Mouse (Mus musculus) limb, embryonic 10.5 days (tissue): Measurements from ENCODE around the gene Rexo1. TPM values are rescaled to one million over a fixed set of nuclear protein-coding genes. Genes with fewer than 3 reads are reported as not detected.
"Not testable (repeated sequence)": the region's sequence is repeated elsewhere in the genome, so short reads cannot be mapped to it uniquely, and the experiment has no call there.

ENCODE experiments used
- DNase-seq: peaks from one replicate; pipeline ENCODE4 v3.0.0-alpha.2; 2017; ENCODE audit warnings: low spot score
- H3K27ac ChIP-seq: fragments of 300-500 bp; sonication (generic); 2 replicates; pipeline ENCODE4 v1.5.1; 2016; ENCODE audit warnings: mild to moderate bottlenecking
- H3K27me3 ChIP-seq: fragments of 300-500 bp; sonication (generic); 2 replicates; pipeline ENCODE4 v1.6.1; 2016; ENCODE audit warnings: low read depth, mild to moderate bottlenecking; ENCODE audit not compliant: poor library complexity, severe bottlenecking
- H3K36me3 ChIP-seq: fragments of 300-500 bp; sonication (generic); 2 replicates; pipeline ENCODE4 v1.6.1; 2016; ENCODE audit warnings: mild to moderate bottlenecking, moderate library complexity
- H3K4me1 ChIP-seq: fragments of 300-500 bp; sonication (generic); 2 replicates; pipeline ENCODE4 v1.6.1; 2016
- H3K4me3 ChIP-seq: fragments of 300-500 bp; sonication (generic); 2 replicates; pipeline ENCODE4 v1.5.1; 2016; ENCODE audit warnings: mild to moderate bottlenecking, moderate library complexity
- H3K9me3 ChIP-seq: fragments of 300-500 bp; sonication (generic); replicated peaks from 2 replicates; pipeline ENCODE4 v1.6.1; 2016; ENCODE audit warnings: mild to moderate bottlenecking
- WGBS: fragments of 180-500 bp; shearing (Covaris S2); methylation state at CpG from one replicate; pipeline ENCODE4 v1.1.7; 2016; 5-methylcytosine and 5-hydroxymethylcytosine counted together
- polyA plus RNA-seq: library from polyadenylated mRNA; unstranded; fragments of >200 nt; fragmentation: Nextera tagmentation; extraction: Ambion mirVana; gene quantifications from 2 replicates; pipeline ENCODE4 v1.2.1, GENCODE M21; 2016

The Rexo1 gene
- 40.8 and 42.6 TPM in 2 replicates for polyA plus RNA-seq

GRCm38 (mm10) chr10:80561116-80561944 lies at the start of gene Rexo1:
Gene Rexo1 (minus strand): TSS chr10:80561560.
- under 1% methylated on average over 72 of the region's 72 CpGs for WGBS
- peak; percentile 95 for DNase-seq
- Histone ChIP-seq H3K9me3 (no peaks in the 10 kb centered on the region), H3K36me3 (peaks cover 21% of the 10 kb centered on the region), H3K27ac (peak within 1 kb of the TSS; percentile 98), H3K27me3 (no peaks in the 10 kb centered on the region), H3K4me3 (peak within 1 kb of the TSS; percentile 89), H3K4me1 (peaks cover 43% of the 10 kb centered on the region)

GRCm38 (mm10) chr10:80611024-80611423 lies 49.7 kb upstream of the Rexo1 start:
- no peaks in the 10 kb centered on the region for H3K9me3 ChIP-seq
- 0 out of 2 replicates have a peak overlapping the region, but pooled peaks have one; percentile 4 for H3K4me3 ChIP-seq
- peaks cover 97% of the 10 kb centered on the region for H3K36me3 ChIP-seq
- no peaks in the 10 kb centered on the region for H3K27me3 ChIP-seq
- H3K27ac ChIP-seq = no peak overlapping the region
- 84% methylated on average over 4 of the region's 4 CpGs for WGBS
- DNase-seq = peak; percentile 75
- 0 out of 2 replicates have a peak, but pooled peaks cover 4% of the 10 kb centered on the region for H3K4me1 ChIP-seq

GRCm38 (mm10) chr10:80610116-80610785 lies 48.9 kb upstream of the Rexo1 start:
- DNase-seq = no peak
- 0 out of 2 replicates have a peak, but pooled peaks cover 4% of the 10 kb centered on the region for H3K4me1 ChIP-seq
- no peaks in the 10 kb centered on the region for H3K9me3 ChIP-seq
- 94% methylated on average over 9 of the region's 9 CpGs for WGBS
- H3K4me3 ChIP-seq = no peak overlapping the region
- H3K27me3 ChIP-seq = no peaks in the 10 kb centered on the region
- peaks cover 94% of the 10 kb centered on the region for H3K36me3 ChIP-seq
- H3K27ac ChIP-seq = no peak overlapping the region

GRCm38 (mm10) chr10:80609269-80609924 lies 48.0 kb upstream of the Rexo1 start:
- Histone ChIP-seq H3K4me1 (0 out of 2 replicates have a peak, but pooled peaks cover 11% of the 10 kb centered on the region), H3K9me3 (no peaks in the 10 kb centered on the region), H3K36me3 (peaks cover 86% of the 10 kb centered on the region), H3K4me3 (no peak overlapping the region), H3K27me3 (no peaks in the 10 kb centered on the region), H3K27ac (no peak overlapping the region)
- no peak for DNase-seq
- WGBS = 93% methylated on average over 10 of the region's 10 CpGs

GRCm38 (mm10) chr10:80608435-80608834 lies 47.1 kb upstream of the Rexo1 start:
- peaks cover 20% of the 10 kb centered on the region for H3K4me1 ChIP-seq
- H3K9me3 ChIP-seq = no peaks in the 10 kb centered on the region
- H3K4me3 ChIP-seq = no peak overlapping the region
- 81% methylated on average over 3 of the region's 3 CpGs for whole genome bisulfite sequencing
- no peaks in the 10 kb centered on the region for H3K27me3 ChIP-seq
- no peak for DNase-seq
- no peak overlapping the region for H3K27ac ChIP-seq
- H3K36me3 ChIP-seq = peaks cover 78% of the 10 kb centered on the region

- no peaks in the 10 kb centered on the region for H3K9me3 ChIP-seq
- no peak for DNase-seq
- H3K36me3 ChIP-seq = peaks cover 64% of the 10 kb centered on the region
- H3K27ac ChIP-seq = no peak overlapping the region
- no peak overlapping the region for H3K4me3 ChIP-seq
- 95% methylated on average over 34 of the region's 34 CpGs for WGBS
- no peaks in the 10 kb centered on the region for H3K27me3 ChIP-seq
- peaks cover 30% of the 10 kb centered on the region for H3K4me1 ChIP-seq
Measured at GRCm38 (mm10) chr10:80606737-80607350, 45.5 kb upstream of the Rexo1 start.

- peaks cover 58% of the 10 kb centered on the region for H3K36me3 ChIP-seq
- no peak overlapping the region for H3K27ac ChIP-seq
- H3K4me1 ChIP-seq = peaks cover 30% of the 10 kb centered on the region
- 0 out of 2 replicates have a peak overlapping the region, but pooled peaks have one; percentile 5 for H3K4me3 ChIP-seq
- WGBS = 94% methylated on average over 23 of the region's 23 CpGs
- DNase-seq = no peak
- H3K27me3 ChIP-seq = no peaks in the 10 kb centered on the region
- no peaks in the 10 kb centered on the region for H3K9me3 ChIP-seq
Measured at GRCm38 (mm10) chr10:80606306-80606705, 44.9 kb upstream of the Rexo1 start.

GRCm38 (mm10) chr10:80605721-80606120 lies 44.4 kb upstream of the Rexo1 start, which contains the start of gene Gm49322:
Gene Gm49322 (plus strand): TSS chr10:80606021.
- 91% methylated on average over 4 of the region's 4 CpGs for WGBS
- not testable (repeated sequence) for H3K9me3 ChIP-seq, DNase-seq, H3K27ac ChIP-seq, H3K27me3 ChIP-seq
- peaks cover 52% of the 10 kb centered on the region for H3K36me3 ChIP-seq
- H3K4me3 ChIP-seq = 0 out of 2 replicates have a peak within 1 kb of the TSS, but pooled peaks have one; percentile 5
- peaks cover 28% of the 10 kb centered on the region for H3K4me1 ChIP-seq

GRCm38 (mm10) chr10:80604988-80605387 lies 43.6 kb upstream of the Rexo1 start:
- Histone ChIP-seq H3K27ac (no peak overlapping the region), H3K36me3 (peaks cover 45% of the 10 kb centered on the region), H3K4me3 (no peak overlapping the region), H3K4me1 (peaks cover 26% of the 10 kb centered on the region), H3K9me3 (no peaks in the 10 kb centered on the region), H3K27me3 (no peaks in the 10 kb centered on the region)
- no peak for DNase-seq
- 83% methylated on average over 2 of the region's 2 CpGs for WGBS

GRCm38 (mm10) chr10:80604001-80604509 lies 42.7 kb upstream of the Rexo1 start:
- H3K36me3 ChIP-seq = peaks cover 36% of the 10 kb centered on the region
- H3K27ac ChIP-seq = 0 out of 2 replicates have a peak overlapping the region, but pooled peaks have one; percentile 89
- peaks cover 26% of the 10 kb centered on the region for H3K4me1 ChIP-seq
- H3K9me3 ChIP-seq = no peaks in the 10 kb centered on the region
- WGBS = 95% methylated on average over 7 of the region's 7 CpGs
- no peak for DNase-seq
- H3K4me3 ChIP-seq = peak overlapping the region; percentile 83
- no peaks in the 10 kb centered on the region for H3K27me3 ChIP-seq

- H3K36me3 ChIP-seq = peaks cover 29% of the 10 kb centered on the region
- peak overlapping the region; percentile 83 for H3K4me3 ChIP-seq
- peaks cover 26% of the 10 kb centered on the region for H3K4me1 ChIP-seq
- 36% methylated on average over 7 of the region's 7 CpGs for WGBS
- H3K27me3 ChIP-seq = no peaks in the 10 kb centered on the region
- no peak for DNase-seq
- peak overlapping the region; percentile 89 for H3K27ac ChIP-seq
- no peaks in the 10 kb centered on the region for H3K9me3 ChIP-seq
Measured at GRCm38 (mm10) chr10:80603364-80603763, 42.0 kb upstream of the Rexo1 start.

GRCm38 (mm10) chr10:80602698-80603325 lies 41.5 kb upstream of the Rexo1 start, which contains the start of the genes Scamp4 and Adat3:
Gene Scamp4 (plus strand): TSS chr10:80602872.
Gene Adat3 (plus strand): TSS chr10:80602880.
- no peaks in the 10 kb centered on the region for H3K27me3 ChIP-seq
- H3K4me1 ChIP-seq = peaks cover 26% of the 10 kb centered on the region
- under 1% methylated on average over 54 of the region's 54 CpGs for WGBS
- H3K4me3 ChIP-seq = peak within 1 kb of the TSS; percentile 83
- no peaks in the 10 kb centered on the region for H3K9me3 ChIP-seq
- DNase-seq = peak; percentile 96
- H3K27ac ChIP-seq = peak within 1 kb of the TSS; percentile 89
- H3K36me3 ChIP-seq = peaks cover 23% of the 10 kb centered on the region
